Mouse (Mus musculus) heart, embryonic 11.5 days (tissue): Measurements from ENCODE around the gene 4930503B20Rik. TPM values are rescaled to one million over a fixed set of nuclear protein-coding genes. Genes with fewer than 3 reads are reported as not detected.

Source experiments
- ATAC-seq: fragments of 200-750 bp; cut with Nextera tagmentation; replicated peaks from 2 replicates; pipeline ENCODE4 v1.8.0; 2017; ENCODE audit warnings: moderate library complexity; ENCODE audit not compliant: insufficient number of reproducible peaks, low FRiP score, low TSS enrichment
- H3K27ac ChIP-seq: fragments of 300-500 bp; sonication (generic); 2 replicates; pipeline ENCODE4 v1.5.1; 2014; ENCODE audit warnings: mild to moderate bottlenecking, low read depth, low read length
- H3K27me3 ChIP-seq: fragments of 300-500 bp; sonication (generic); 2 replicates; pipeline ENCODE4 v1.6.1; 2014; ENCODE audit warnings: mild to moderate bottlenecking, low read length, mixed read lengths; ENCODE audit not compliant: control insufficient read depth, insufficient read depth
- H3K36me3 ChIP-seq: fragments of 300-500 bp; sonication (generic); 2 replicates; pipeline ENCODE4 v1.6.1; 2014; ENCODE audit warnings: mild to moderate bottlenecking, low read length, moderate library complexity, mixed read lengths; ENCODE audit not compliant: control insufficient read depth, insufficient read depth
- H3K4me1 ChIP-seq: fragments of 300-500 bp; sonication (generic); 2 replicates; pipeline ENCODE4 v1.6.1; 2014; ENCODE audit warnings: low read length; ENCODE audit not compliant: control insufficient read depth, insufficient read depth
- H3K4me2 ChIP-seq: fragments of 300-500 bp; sonication (generic); 2 replicates; pipeline ENCODE4 v1.6.1; 2014; ENCODE audit warnings: mild to moderate bottlenecking, moderate library complexity
- H3K4me3 ChIP-seq: fragments of 300-500 bp; sonication (generic); 2 replicates; pipeline ENCODE4 v1.5.1; 2014; ENCODE audit warnings: low read depth, low read length
- H3K9ac ChIP-seq: fragments of 300-500 bp; sonication (generic); 2 replicates; pipeline ENCODE4 v1.6.1; 2014; ENCODE audit warnings: mild to moderate bottlenecking, low read depth, low read length, moderate library complexity
- H3K9me3 ChIP-seq: fragments of 300-500 bp; sonication (generic); replicated peaks from 2 replicates; pipeline ENCODE4 v1.6.1; 2016; ENCODE audit warnings: low read length; ENCODE audit not compliant: control insufficient read depth
- WGBS: fragments of 180-500 bp; shearing (Covaris S2); extraction: QIAGEN DNeasy Blood & Tissue Kit; methylation state at CpG from one replicate; pipeline ENCODE4 v1.1.7; 2014; ENCODE audit not compliant: insufficient replicate concordance; 5-methylcytosine and 5-hydroxymethylcytosine counted together
- polyA plus RNA-seq: library from polyadenylated mRNA; unstranded; fragments of >200 nt; fragmentation: Nextera tagmentation; extraction: Ambion mirVana; gene quantifications from 2 replicates; pipeline ENCODE4 v1.2.1, GENCODE M21; 2014

The 4930503B20Rik gene
- polyA plus RNA-seq = not detected in 2 replicates

DNA sequence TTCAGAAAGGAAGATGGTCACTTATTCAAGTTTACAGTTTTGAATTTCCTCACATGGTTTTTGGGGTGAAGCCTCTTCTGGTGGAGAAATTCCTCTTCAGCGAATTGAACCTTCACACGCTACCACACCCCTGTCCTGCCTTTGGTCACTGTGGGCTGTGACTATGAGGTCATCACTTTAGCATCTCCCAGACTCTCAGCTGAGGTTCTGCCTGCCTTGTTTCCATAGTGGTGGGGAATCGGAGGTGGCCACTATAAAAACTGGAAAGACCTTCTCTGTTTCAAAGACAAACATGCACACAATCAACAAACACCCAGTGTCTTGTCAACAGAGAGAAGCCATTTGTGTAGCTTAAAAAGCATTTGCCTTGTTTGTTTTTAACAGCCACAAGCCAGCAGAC is at the start of gene 4930503B20Rik:
Gene 4930503B20Rik (minus strand): TSS at position 101 of the 400 bp plus-strand sequence.
- Histone ChIP-seq H3K27ac (no peak within 1 kb of the TSS), H3K9me3 (no peaks in the 10 kb centered on the region), H3K36me3 (no peaks in the 10 kb centered on the region), H3K4me2 (no peak within 1 kb of the TSS), H3K4me3 (no peak within 1 kb of the TSS), H3K27me3 (no peaks in the 10 kb centered on the region), H3K4me1 (peaks cover 12% of the 10 kb centered on the region), H3K9ac (no peak within 1 kb of the TSS)
- ATAC-seq = no peak
- WGBS = 77% methylated on average over 3 of the region's 3 CpGs

DNA sequence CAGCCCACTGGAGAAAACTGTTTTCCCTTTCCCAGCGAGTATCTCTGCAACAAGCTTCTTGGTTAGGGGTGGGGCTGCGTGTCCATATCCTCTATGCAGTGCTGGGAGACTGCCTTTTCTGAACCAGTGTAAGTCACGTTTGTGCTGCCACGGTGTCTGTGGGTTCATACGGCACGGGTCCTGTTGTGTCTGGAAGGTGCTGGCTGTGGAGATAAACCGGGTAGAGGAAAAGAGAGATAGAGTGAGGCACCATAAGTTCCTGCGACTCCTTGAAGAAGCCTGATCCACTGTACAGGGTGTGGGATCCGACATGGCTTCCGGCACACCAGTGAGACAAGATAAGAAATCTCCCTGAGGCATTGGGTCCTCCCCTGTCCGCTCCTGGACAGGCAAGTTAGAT is 48.9 kb upstream of the 4930503B20Rik start:
- no peaks in the 10 kb centered on the region for H3K36me3 ChIP-seq
- H3K9ac ChIP-seq = peak overlapping the region; percentile 29; the same call in 1 of the 2 replicates
- H3K4me2 ChIP-seq = peak overlapping the region; percentile 45
- no peaks in the 10 kb centered on the region for H3K27me3 ChIP-seq
- H3K27ac ChIP-seq = 0 out of 2 replicates have a peak overlapping the region, but pooled peaks have one; percentile 13
- WGBS = 29% methylated on average over 11 of the region's 11 CpGs
- H3K4me1 ChIP-seq = peaks cover 11% of the 10 kb centered on the region
- peak; percentile 46; the same call in 1 of the 2 replicates for ATAC-seq
- no peak overlapping the region for H3K4me3 ChIP-seq
- no peaks in the 10 kb centered on the region for H3K9me3 ChIP-seq

DNA sequence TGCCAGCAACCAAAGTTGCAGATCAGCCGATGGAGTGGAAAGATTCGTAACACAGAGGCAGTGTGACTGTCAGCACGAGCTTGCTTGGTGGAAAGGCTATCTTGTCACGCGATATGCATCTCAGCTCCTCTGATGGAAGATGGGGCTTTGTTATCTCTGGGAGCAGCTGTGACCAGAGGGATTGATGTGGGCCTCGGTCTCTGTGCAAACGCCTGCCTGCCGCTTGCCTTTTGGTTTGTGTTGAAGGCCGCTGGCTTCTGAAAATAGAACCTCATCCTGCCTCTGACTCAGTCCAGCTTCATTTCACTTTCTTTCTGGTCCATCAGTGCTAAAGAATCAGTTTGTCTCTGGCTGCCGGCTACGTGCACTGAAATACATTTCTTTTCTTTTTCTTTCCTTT is 47.9 kb upstream of the 4930503B20Rik start:
- H3K36me3 ChIP-seq = no peaks in the 10 kb centered on the region
- no peaks in the 10 kb centered on the region for H3K27me3 ChIP-seq
- WGBS = 23% methylated on average over 11 of the region's 11 CpGs
- peaks cover 11% of the 10 kb centered on the region for H3K4me1 ChIP-seq
- H3K9me3 ChIP-seq = no peaks in the 10 kb centered on the region
- no peak for ATAC-seq
- no peak overlapping the region for H3K27ac ChIP-seq
- H3K9ac ChIP-seq = peak overlapping the region; percentile 43; the same call in 1 of the 2 replicates
- H3K4me2 ChIP-seq = peak overlapping the region; percentile 35
- H3K4me3 ChIP-seq = no peak overlapping the region

DNA sequence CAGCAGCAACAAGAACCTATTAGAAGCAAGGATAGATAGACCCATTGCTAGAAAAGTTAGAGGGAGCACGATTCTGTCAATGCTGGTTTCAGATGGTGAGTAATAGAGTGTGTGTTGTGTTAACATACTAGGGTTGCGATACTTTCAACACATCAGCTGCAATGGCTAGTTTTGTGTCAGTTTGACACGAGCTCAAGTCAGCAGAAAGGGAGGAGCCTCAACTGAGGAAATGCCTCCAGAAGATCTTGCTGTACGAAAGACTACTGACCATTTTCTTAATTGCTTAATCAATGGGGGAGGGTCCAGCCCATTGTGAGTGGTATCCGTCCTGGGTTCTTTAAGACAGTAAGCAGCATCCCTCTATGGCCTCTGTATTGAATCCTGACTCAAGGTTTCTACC is 41.4 kb upstream of the 4930503B20Rik start:
- H3K27ac ChIP-seq = no peak overlapping the region
- H3K36me3 ChIP-seq = no peaks in the 10 kb centered on the region
- H3K27me3 ChIP-seq = no peaks in the 10 kb centered on the region
- H3K4me1 ChIP-seq = peaks cover 4% of the 10 kb centered on the region
- H3K4me3 ChIP-seq = no peak overlapping the region
- H3K9ac ChIP-seq = no peak overlapping the region
- WGBS = 71% methylated on average over 5 of the region's 5 CpGs
- H3K4me2 ChIP-seq = no peak overlapping the region
- no peaks in the 10 kb centered on the region for H3K9me3 ChIP-seq
- no peak for ATAC-seq

DNA sequence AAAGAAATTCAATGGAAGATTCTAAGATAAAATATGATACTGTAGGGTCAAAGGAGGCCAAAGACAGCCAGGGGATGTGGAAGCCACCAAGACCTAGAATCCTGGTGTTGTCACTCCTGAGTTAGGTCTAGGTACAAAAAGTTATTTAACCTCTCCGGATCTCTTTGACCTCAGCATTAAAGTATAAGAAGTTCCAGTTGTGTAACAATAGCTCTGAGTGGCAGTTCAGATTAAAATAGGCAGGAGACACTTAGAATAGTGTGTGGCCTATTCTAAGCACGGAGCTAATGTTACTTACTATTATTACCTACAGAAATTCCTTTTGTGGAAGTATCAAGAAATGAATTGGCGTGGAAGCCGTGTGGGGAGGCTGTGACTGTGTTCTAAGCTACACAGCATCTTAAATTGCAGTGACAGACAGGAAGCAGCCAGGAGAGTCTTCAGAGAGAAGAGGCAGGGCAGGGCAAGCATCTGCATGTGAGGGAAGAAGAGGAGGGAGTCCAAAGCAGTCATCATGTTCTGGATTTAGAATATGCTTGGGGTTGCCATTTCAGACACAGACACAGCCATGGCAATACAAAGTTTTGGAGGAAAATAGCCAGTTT is 36.1 kb upstream of the 4930503B20Rik start:
- H3K36me3 ChIP-seq = no peaks in the 10 kb centered on the region
- ATAC-seq = no peak
- H3K4me2 ChIP-seq = no peak overlapping the region
- no peak overlapping the region for H3K27ac ChIP-seq
- H3K27me3 ChIP-seq = no peaks in the 10 kb centered on the region
- no peaks in the 10 kb centered on the region for H3K9me3 ChIP-seq
- peaks cover 24% of the 10 kb centered on the region for H3K4me1 ChIP-seq
- 52% methylated on average over 4 of the region's 4 CpGs for WGBS
- H3K4me3 ChIP-seq = no peak overlapping the region
- no peak overlapping the region for H3K9ac ChIP-seq

DNA sequence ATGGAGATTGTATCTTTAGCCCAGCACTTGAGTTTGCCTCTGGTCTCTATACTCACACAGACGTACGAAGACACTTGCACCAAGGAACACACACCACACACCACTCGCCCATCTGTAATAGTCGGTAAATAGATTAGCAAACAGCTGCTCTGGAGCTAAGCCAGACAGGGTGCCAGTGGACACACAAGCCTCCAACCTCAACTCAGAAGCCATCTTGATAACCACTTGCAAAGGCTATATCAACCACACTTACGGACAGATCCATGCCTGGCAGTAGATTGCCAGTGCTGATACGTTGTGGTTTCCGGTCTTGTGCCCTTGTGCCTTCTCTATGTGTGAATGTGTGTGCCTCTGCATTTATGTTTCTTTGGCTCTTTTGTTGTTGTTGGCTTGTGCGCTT is 35.3 kb upstream of the 4930503B20Rik start:
- Histone ChIP-seq H3K27ac (no peak overlapping the region), H3K4me1 (peaks cover 27% of the 10 kb centered on the region), H3K4me2 (no peak overlapping the region), H3K4me3 (no peak overlapping the region), H3K36me3 (no peaks in the 10 kb centered on the region), H3K9ac (no peak overlapping the region), H3K9me3 (no peaks in the 10 kb centered on the region), H3K27me3 (no peaks in the 10 kb centered on the region)
- WGBS = 80% methylated on average over 8 of the region's 8 CpGs
- no peak for ATAC-seq

DNA sequence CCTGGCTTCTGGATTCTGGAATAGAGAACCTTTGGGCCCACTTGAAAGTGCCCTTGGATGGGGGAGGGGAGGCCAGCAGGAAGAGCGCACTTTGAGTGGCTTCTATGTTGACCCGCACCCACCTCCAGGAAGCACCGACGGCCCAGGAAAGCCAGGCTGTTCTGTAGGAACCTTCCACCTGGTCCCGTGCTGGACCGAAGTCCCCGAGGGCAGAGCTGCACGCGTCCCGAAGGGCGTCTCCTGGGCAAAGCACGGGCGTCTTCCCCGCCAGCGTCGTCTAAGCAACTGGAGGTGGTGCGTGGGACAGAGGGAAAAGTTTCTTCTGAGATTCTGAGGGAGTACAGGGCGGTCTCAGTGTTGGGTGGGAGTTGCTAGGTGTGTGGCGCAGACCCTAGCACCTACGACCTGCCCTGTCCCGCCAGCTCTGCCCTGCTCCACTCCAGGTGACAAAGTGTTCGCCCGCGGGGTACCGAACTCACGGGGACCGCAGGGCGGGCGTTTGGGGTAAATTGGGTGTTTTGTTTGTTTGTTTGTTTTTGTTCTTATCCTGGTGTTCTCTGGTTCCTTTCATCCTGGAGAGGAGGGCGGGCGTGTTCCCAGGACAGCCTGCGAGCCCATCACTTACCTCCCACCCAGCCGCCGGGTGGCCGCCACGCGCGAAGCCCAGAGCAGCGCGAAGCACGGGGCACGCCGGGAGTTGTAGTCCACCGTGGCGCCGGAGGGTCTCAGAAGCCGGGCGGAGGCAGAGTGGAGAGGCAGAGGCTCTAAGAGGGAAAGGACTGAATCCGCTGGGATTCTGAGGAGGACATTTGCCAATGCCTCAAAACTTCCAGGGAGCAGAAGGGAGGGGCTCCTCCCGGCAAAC is 33.9 kb upstream of the 4930503B20Rik start, which contains the start of gene Samd13:
Gene Samd13 (minus strand): TSS at position 782 of the 865 bp plus-strand sequence.
- H3K9me3 ChIP-seq = no peaks in the 10 kb centered on the region
- H3K4me1 ChIP-seq = peaks cover 27% of the 10 kb centered on the region
- no peak within 1 kb of the TSS for H3K27ac ChIP-seq
- H3K4me2 ChIP-seq = peak within 1 kb of the TSS; percentile 83
- WGBS = 3% methylated on average over 50 of the region's 50 CpGs
- no peaks in the 10 kb centered on the region for H3K36me3 ChIP-seq
- ATAC-seq = peak; percentile 82
- no peaks in the 10 kb centered on the region for H3K27me3 ChIP-seq
- H3K4me3 ChIP-seq = peak within 1 kb of the TSS; percentile 50
- H3K9ac ChIP-seq = peak within 1 kb of the TSS; percentile 63

DNA sequence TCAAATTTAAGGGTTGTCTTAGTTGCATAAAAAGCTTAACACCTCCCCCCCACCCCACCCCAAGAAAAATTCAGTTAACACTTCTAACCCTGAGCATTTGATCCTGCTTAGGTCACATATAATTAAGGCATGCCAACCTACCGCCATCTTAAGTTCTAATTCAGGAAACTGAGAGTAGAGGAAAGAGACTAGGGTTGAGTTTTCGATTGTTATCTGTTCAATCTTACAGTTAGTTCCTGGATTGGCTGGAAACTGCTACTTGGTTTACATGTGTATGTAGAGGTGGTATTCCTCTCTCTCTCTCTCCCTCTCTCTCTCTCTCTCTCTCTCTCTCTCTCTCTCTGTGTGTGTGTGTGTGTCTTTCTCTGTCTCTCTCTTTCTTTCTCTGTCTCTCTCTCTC is 32.0 kb upstream of the 4930503B20Rik start:
- no peaks in the 10 kb centered on the region for H3K36me3 ChIP-seq
- no peaks in the 10 kb centered on the region for H3K27me3 ChIP-seq
- no peak overlapping the region for H3K9ac ChIP-seq
- peak overlapping the region; percentile 54; the same call in 1 of the 2 replicates for H3K4me2 ChIP-seq
- H3K9me3 ChIP-seq = no peaks in the 10 kb centered on the region
- ATAC-seq = no peak
- H3K4me3 ChIP-seq = no peak overlapping the region
- peak overlapping the region; percentile 83; the same call in 1 of the 2 replicates for H3K27ac ChIP-seq
- 48% methylated on average over 2 of the region's 2 CpGs for WGBS
- H3K4me1 ChIP-seq = peaks cover 26% of the 10 kb centered on the region
